Mouse (Mus musculus) spleen, postnatal 14 days (tissue): Measurements from ENCODE around the gene Tmem51.

ENCODE experiments used
- DNase-seq, 2 experiments: peaks; one replicate each; pipeline ENCODE4 v3.0.0; 2021 to 2022; ENCODE audit warnings: low spot score in 2 of 2

The Tmem51 gene

GRCm38 (mm10) chr4:142081631-142082283, 2.3 kb downstream of the Tmem51 start:
- DNase-seq: no peak

- DNase-seq: no peak
These were observed 3.0 kb downstream of the Tmem51 start for GRCm38 (mm10) chr4:142080901-142081630.

DNA sequence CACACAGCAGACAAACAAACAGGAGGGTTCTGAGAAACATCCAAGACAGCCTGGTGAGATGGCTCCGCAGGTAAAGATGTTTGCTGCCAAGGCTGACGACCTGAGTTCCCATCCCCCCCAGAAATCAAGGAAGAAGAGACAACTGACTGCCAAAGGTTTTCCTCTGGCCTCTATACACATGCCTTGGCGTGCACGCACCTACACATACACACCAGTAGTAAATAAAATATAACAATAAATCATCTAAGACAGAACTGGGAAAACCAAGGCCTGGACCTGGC, 3.7 kb downstream of the Tmem51 start:
- no peak for DNase-seq

- DNase-seq: no peak
These were observed 4.2 kb downstream of the Tmem51 start for GRCm38 (mm10) chr4:142079629-142080486.

- no peak for DNase-seq
These were observed 6.4 kb downstream of the Tmem51 start for GRCm38 (mm10) chr4:142077572-142078271.

GRCm38 (mm10) chr4:142076883-142077282, 7.2 kb downstream of the Tmem51 start:
- DNase-seq: no peak

GRCm38 (mm10) chr4:142075931-142076330, 8.2 kb downstream of the Tmem51 start:
- DNase-seq: no peak

DNA sequence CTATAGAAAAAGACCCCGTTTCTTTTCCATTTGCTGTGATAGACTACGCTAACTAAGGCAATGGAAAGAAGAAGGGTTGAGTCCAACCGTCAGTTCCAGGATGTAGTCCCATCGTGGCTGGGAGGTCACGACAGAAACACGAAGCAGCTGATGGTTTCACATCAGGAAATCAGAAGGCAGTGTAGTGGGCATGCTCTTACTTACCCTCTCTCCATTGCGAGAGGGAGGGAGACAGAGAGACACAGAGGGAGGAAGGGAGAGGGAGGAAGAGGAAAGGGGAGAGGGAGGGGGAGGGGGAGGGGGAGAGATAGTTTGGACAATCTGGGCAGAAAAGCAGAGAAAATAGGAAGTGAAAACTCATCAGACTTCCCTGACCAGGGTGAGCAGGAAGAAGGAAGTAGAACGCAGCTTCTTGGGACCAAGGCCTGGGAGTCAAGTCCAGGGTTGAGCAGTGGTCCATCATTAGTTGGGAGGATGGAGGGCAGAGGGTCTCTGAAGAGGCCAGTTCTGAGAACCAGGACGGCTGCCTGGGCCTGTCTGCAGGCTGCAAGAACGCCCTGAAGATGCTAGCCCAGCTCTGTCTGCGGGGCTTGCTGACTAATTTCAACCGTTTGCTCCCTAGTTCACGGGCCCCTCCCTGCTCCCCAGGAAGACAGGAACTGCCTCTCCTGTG, 9.9 kb downstream of the Tmem51 start:
- no peak for DNase-seq

- no peak for DNase-seq
These were observed 12.7 kb downstream of the Tmem51 start for GRCm38 (mm10) chr4:142071243-142071991.

DNA sequence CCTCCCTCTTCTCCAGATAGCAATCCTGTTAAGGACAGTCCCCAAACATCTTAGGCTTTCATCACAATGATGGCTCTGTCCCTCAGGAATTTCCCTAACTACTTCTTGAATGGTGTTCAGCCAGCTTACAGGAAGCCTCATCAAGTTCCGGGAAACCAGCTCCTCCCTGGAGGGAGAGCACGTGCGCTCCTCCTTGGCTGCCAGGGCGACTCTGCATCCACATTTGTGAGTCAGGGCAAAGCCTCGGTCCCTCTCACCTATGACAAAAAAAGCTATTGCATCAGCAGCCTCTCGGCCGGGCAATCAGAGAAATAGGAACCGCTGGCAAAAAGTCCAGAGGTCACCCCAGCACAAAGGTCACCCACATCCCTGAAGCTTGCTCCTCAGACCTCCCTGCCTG, 13.3 kb downstream of the Tmem51 start:
- no peak for DNase-seq

DNA sequence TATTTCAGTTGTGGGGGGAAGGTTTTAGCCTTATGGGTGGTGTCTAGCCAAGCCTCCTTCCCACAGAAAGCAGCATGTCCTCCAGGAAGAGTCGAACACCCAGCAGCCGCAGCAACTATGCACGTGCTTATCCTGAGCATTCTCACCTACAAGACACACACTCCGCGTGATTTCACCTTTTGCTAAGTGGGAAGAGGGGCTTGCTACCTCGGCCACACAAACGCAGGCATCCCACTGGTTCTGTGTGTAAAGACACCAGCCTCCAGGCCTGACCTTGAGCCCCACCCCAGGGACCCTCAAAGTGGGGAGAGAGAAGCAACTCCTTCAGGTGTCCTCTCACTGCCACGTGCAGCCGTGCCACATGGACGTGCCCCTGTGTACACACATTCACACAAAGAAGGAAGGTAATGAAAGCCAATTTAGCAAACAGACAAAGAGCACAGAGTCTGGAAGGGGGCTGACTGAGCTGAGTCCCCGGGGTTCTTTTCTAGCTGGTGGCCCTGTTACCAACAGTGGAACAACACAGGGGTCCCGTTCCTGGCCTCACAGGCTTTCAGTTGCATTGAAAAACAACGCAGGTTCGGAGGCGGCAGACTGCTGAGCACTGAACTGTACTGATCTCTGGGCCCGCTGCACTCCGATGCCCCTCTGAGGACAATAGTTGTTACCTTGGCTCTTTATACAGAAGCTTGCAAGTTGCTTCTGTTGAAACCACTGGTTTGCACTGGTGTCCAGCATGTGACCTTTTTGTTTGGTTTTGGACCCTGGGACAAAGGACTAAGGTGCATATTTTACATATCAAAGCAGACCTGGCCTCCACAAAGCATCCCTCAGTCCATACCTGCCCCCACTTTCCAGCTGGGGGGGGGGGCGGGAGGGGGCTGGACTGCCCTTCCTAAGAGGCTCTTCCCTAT, 14.9 kb downstream of the Tmem51 start:
- no peak for DNase-seq

DNA sequence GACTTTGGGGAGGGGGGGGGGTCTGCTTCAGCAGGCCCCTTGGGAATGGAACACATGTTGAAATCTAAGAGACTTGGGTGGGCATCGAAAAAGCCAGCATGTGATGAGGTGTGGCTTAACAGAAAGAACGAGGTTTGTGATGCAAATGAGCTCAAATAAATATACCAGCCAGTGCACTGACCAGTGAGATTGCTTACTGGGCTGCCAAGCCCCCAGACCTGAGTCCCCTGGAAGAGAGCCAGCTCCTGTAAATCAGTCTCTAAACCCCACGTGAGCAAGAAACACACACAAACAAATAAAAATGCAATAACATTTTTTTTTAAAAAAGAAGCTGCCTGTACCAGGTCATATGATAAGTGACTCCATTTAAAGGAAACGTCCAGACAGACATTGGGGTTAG, 17.5 kb downstream of the Tmem51 start:
- DNase-seq: no peak

DNA sequence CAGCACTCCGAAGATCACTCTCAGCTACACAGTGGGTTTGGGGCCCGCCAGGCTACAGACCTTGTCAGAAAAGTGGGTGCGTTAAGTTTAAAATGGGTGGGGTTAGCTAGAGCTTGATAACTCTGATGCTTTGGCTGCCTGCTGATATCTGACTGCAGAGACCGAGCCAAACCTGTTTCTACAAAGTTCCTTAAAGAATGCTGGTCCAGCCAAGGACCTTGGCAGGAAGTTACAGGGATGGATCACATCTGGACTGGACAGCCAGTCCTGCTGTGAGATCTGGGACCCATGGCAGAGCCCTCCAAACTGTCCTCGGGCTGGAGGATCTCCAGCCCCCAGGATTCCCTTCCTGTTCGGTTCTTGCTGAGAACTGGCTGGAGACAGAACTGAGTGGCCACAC, 18.3 kb downstream of the Tmem51 start:
- no peak for DNase-seq

DNA sequence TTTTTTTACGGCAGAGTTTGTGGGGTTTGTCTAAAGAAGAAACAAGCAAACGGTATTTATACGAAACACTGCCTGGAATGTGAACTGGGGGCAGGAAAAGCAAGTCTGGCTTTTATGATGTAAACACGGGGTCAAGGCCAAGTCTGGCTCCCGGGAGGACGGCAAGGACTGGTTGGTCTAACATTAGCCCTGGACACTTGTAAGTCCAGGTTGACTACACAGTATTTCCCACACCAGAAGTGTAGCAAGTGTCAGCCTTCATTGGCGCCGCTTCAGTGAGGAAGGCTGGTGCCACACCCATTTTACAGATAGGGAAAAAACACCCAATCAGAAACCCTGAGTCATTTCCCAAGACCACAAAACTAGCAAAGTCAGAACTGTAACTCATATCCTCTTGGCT, 18.8 kb downstream of the Tmem51 start:
- DNase-seq: no peak

- DNase-seq: no peak
These were observed 19.4 kb downstream of the Tmem51 start for GRCm38 (mm10) chr4:142064582-142065228.

GRCm38 (mm10) chr4:142063057-142063534, 21.0 kb downstream of the Tmem51 start:
- DNase-seq: no peak

GRCm38 (mm10) chr4:142061485-142062240, 22.4 kb downstream of the Tmem51 start:
- no peak for DNase-seq
